Mouse (Mus musculus) hindbrain, embryonic 10.5 days (tissue): ENCODE measurements around the gene Lenep. TPM values are rescaled to one million over a fixed set of nuclear protein-coding genes. Genes with fewer than 3 reads are reported as not detected.

ENCODE experiments used
- DNase-seq: peaks from one replicate; pipeline ENCODE4 v3.0.0-alpha.2; 2017; ENCODE audit warnings: low spot score
- H3K27ac ChIP-seq: fragments of 300-500 bp; sonication (generic); 2 replicates; pipeline ENCODE4 v1.5.1; 2016; ENCODE audit warnings: mild to moderate bottlenecking, moderate library complexity
- H3K27me3 ChIP-seq: fragments of 300-500 bp; sonication (generic); 2 replicates; pipeline ENCODE4 v1.6.1; 2016; ENCODE audit warnings: mild to moderate bottlenecking; ENCODE audit not compliant: poor library complexity, insufficient read depth, severe bottlenecking
- H3K36me3 ChIP-seq: fragments of 300-500 bp; sonication (generic); 2 replicates; pipeline ENCODE4 v1.6.1; 2016; ENCODE audit warnings: mild to moderate bottlenecking, moderate library complexity
- H3K4me1 ChIP-seq: fragments of 300-500 bp; sonication (generic); replicated peaks from 2 replicates; pipeline ENCODE4 v1.6.1; 2016; ENCODE audit warnings: mild to moderate bottlenecking
- H3K4me3 ChIP-seq: fragments of 300-500 bp; sonication (generic); 2 replicates; pipeline ENCODE4 v1.5.1; 2016; ENCODE audit warnings: mild to moderate bottlenecking, moderate library complexity
- H3K9me3 ChIP-seq: fragments of 300-500 bp; sonication (generic); 2 replicates; pipeline ENCODE4 v1.6.1; 2016; ENCODE audit warnings: mild to moderate bottlenecking, moderate library complexity
- WGBS: fragments of 180-500 bp; shearing (Covaris S2); methylation state at CpG from one replicate; pipeline ENCODE4 v1.1.7; 2016; 5-methylcytosine and 5-hydroxymethylcytosine counted together
- polyA plus RNA-seq: library from polyadenylated mRNA; unstranded; fragments of >200 nt; fragmentation: Nextera tagmentation; extraction: Ambion mirVana; gene quantifications from 2 replicates; pipeline ENCODE4 v1.2.1, GENCODE M21; 2016

Gene Lenep
- polyA plus RNA-seq, 1 experiment from 2014 or later = 1.7 TPM

DNA sequence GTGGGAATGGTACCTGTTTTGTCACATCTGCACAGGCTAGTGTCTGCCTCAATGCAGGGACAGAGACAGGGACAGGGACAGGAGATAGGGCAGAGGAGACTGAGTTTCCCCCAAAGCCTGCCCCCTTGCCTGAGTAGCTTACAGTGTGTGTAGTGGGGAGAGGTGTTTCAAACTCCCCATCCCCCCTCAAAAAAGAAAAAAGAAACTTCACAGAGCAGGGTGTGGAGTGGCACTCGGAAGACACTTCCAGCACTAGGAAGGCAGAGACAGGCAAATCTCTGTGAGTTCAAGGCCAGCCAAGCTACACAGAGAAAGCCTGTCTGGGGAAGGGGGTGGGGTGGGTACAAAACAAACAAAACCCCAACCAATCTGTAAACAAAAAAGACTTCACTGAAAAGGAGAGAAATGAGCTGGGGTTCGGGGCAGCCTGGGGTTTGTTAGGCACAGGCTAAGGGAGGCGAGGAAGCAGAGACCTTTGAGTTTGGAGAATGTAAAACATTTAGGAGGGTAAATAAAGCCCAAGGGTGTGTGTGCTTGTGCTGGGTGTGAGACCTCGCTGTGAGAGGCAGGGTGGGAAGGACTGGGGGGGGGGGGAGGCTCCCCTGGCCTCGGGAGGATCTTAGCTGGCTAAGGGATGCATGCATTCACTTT, 28.9 kb downstream of the Lenep start:
- no peaks in the 10 kb centered on the region for H3K9me3 ChIP-seq
- no peak overlapping the region for H3K27ac ChIP-seq
- H3K4me3 ChIP-seq = no peak overlapping the region
- peaks cover 11% of the 10 kb centered on the region for H3K4me1 ChIP-seq
- WGBS = 47% methylated on average over 5 of the region's 5 CpGs
- no peaks in the 10 kb centered on the region for H3K27me3 ChIP-seq
- no peak for DNase-seq
- no peaks in the 10 kb centered on the region for H3K36me3 ChIP-seq

DNA sequence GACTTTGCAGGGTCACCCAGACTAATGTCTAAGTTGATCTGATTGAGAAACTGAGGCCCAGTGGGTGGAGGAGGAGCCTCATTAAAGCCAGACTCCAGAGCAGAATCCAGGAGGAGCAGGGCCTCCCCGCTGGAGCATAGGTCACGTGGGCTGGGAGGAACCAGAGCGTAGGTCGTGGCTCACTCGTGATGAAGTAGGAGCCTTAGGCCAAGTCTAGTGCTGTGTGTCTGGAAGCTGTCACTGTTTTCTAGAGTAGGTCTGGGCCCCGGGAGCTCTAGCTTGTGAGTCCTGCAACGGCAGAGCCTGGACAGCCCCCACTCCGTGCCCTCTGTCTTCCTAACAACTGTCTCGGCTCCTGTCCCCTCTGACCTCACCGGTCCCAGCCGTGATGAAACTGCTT, 35.3 kb downstream of the Lenep start:
- Histone ChIP-seq H3K27me3 (peaks cover 16% of the 10 kb centered on the region), H3K36me3 (no peaks in the 10 kb centered on the region), H3K27ac (no peak overlapping the region), H3K4me1 (peaks cover 23% of the 10 kb centered on the region), H3K4me3 (no peak overlapping the region), H3K9me3 (no peaks in the 10 kb centered on the region)
- no peak for DNase-seq
- WGBS = 64% methylated on average over 11 of the region's 11 CpGs

- no peaks in the 10 kb centered on the region for H3K36me3 ChIP-seq
- H3K9me3 ChIP-seq = no peaks in the 10 kb centered on the region
- H3K4me3 ChIP-seq = no peak overlapping the region
- no peak for DNase-seq
- H3K4me1 ChIP-seq = peaks cover 23% of the 10 kb centered on the region
- peaks cover 16% of the 10 kb centered on the region for H3K27me3 ChIP-seq
- H3K27ac ChIP-seq = no peak overlapping the region
- 78% methylated on average over 20 of the region's 20 CpGs for WGBS
Observed at GRCm38 (mm10) chr3:89365486-89366414, 36.8 kb downstream of the Lenep start.

- H3K4me3 ChIP-seq = no peak within 1 kb of the TSS
- H3K27ac ChIP-seq = no peak within 1 kb of the TSS
- no peaks in the 10 kb centered on the region for H3K36me3 ChIP-seq
- peaks cover 16% of the 10 kb centered on the region for H3K27me3 ChIP-seq
- peaks cover 28% of the 10 kb centered on the region for H3K4me1 ChIP-seq
- 79% methylated on average over 11 of the region's 11 CpGs for WGBS
- DNase-seq = no peak
- H3K9me3 ChIP-seq = no peaks in the 10 kb centered on the region
Observed at GRCm38 (mm10) chr3:89365153-89365485, 37.5 kb downstream of the Lenep start, which contains the start of gene Dcst1. Gene Dcst1, minus strand, starts transcription at chr3:89365253.

DNA sequence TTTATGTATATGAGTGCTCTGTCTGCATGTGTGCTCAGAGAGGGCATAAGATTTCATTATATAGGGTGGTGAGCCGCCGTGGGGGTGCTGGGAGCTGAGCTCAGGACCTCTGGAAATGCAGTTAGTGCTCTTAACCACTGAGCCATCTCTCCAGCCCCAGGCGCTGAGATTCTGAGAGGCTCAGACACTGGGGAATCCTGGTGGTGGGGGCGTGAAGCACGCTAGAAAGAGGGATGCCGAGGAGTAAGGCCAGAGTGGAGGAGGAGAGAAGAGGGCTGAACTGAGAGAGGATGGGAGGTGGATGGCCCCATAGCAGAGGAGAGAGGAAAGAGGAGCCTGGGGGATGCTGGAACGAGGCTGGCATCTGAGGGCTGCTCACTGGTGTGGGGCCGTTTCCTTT, 38.0 kb downstream of the Lenep start:
- peaks cover 16% of the 10 kb centered on the region for H3K27me3 ChIP-seq
- no peaks in the 10 kb centered on the region for H3K36me3 ChIP-seq
- no peak overlapping the region for H3K4me3 ChIP-seq
- no peak overlapping the region for H3K27ac ChIP-seq
- H3K4me1 ChIP-seq = peaks cover 33% of the 10 kb centered on the region
- no peak for DNase-seq
- WGBS = 54% methylated on average over 8 of the region's 8 CpGs
- H3K9me3 ChIP-seq = no peaks in the 10 kb centered on the region

- H3K27me3 ChIP-seq = peaks cover 16% of the 10 kb centered on the region
- H3K4me1 ChIP-seq = peaks cover 27% of the 10 kb centered on the region
- no peaks in the 10 kb centered on the region for H3K36me3 ChIP-seq
- H3K4me3 ChIP-seq = no peak within 1 kb of the TSS
- WGBS = 87% methylated on average over 7 of the region's 7 CpGs
- H3K9me3 ChIP-seq = no peaks in the 10 kb centered on the region
- DNase-seq = no peak
- no peak within 1 kb of the TSS for H3K27ac ChIP-seq
Observed at GRCm38 (mm10) chr3:89361675-89362074, 40.9 kb downstream of the Lenep start, which contains the start of gene Dcst2. Gene Dcst2, plus strand, starts transcription at chr3:89361975.

DNA sequence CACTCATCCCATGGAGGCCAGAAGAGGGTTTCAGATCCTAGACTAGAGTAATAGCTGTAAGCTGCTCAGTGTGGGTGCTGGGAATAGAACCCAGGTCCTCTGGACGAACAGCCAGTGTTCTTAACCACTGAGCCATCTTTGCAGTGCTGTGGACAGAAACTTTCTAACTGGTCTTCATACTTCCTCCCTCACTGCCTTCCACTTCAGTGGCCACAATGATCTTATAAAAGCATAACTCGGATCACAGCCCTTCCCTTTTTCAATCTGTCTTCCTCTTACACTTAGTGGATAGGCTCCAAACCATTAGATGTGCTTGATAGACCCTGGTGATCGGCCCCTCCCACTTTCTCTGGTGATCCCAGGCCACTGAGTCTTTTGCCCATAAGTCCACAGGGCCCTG, 42.4 kb downstream of the Lenep start:
- Histone ChIP-seq H3K27me3 (peaks cover 16% of the 10 kb centered on the region; the same call in 1 of the 2 replicates), H3K4me1 (peaks cover 23% of the 10 kb centered on the region), H3K27ac (peak overlapping the region; percentile 59), H3K9me3 (no peaks in the 10 kb centered on the region), H3K4me3 (no peak overlapping the region), H3K36me3 (no peaks in the 10 kb centered on the region)
- WGBS = 81% methylated on average over 3 of the region's 3 CpGs
- no peak for DNase-seq

DNA sequence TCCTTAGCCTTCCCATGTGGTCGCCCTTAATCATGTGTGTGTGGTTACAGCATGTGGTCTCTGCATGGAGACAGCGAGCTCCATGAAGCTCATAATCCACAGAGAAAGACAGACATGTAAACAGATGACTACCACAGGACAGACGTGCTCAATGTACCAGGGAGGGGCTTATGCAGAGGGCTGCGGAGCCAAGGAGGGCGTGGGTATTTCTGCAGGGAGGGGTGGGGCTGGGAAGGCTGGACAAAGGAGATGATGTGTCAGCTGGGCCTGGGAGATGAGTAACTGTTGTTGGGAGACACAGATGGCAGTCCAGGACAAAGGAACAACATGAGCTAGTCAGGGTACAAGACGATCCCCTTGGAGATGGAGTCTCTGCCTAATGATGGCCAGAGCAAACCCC, 43.0 kb downstream of the Lenep start:
- 66% methylated on average over 6 of the region's 6 CpGs for WGBS
- no peak for DNase-seq
- Histone ChIP-seq H3K27me3 (peaks cover 17% of the 10 kb centered on the region; the same call in 1 of the 2 replicates), H3K4me1 (peaks cover 22% of the 10 kb centered on the region), H3K36me3 (no peaks in the 10 kb centered on the region), H3K4me3 (no peak overlapping the region), H3K9me3 (no peaks in the 10 kb centered on the region), H3K27ac (peak overlapping the region; percentile 59; the same call in 1 of the 2 replicates)

GRCm38 (mm10) chr3:89356029-89356428, 46.6 kb downstream of the Lenep start:
- Histone ChIP-seq H3K4me1 (peaks cover 36% of the 10 kb centered on the region), H3K9me3 (no peaks in the 10 kb centered on the region), H3K27ac (no peak overlapping the region), H3K36me3 (no peaks in the 10 kb centered on the region), H3K4me3 (no peak overlapping the region), H3K27me3 (peaks cover 44% of the 10 kb centered on the region)
- 71% methylated on average over 9 of the region's 9 CpGs for WGBS
- DNase-seq = no peak

- Histone ChIP-seq H3K36me3 (no peaks in the 10 kb centered on the region), H3K27ac (no peak overlapping the region; the same call in 1 of the 2 replicates), H3K4me3 (0 out of 2 replicates have a peak overlapping the region, but pooled peaks have one; percentile 6), H3K27me3 (peaks cover 49% of the 10 kb centered on the region), H3K9me3 (no peaks in the 10 kb centered on the region), H3K4me1 (peaks cover 37% of the 10 kb centered on the region)
- no peak for DNase-seq
- 78% methylated on average over 6 of the region's 6 CpGs for WGBS
Observed at GRCm38 (mm10) chr3:89355512-89355902, 47.1 kb downstream of the Lenep start.

DNA sequence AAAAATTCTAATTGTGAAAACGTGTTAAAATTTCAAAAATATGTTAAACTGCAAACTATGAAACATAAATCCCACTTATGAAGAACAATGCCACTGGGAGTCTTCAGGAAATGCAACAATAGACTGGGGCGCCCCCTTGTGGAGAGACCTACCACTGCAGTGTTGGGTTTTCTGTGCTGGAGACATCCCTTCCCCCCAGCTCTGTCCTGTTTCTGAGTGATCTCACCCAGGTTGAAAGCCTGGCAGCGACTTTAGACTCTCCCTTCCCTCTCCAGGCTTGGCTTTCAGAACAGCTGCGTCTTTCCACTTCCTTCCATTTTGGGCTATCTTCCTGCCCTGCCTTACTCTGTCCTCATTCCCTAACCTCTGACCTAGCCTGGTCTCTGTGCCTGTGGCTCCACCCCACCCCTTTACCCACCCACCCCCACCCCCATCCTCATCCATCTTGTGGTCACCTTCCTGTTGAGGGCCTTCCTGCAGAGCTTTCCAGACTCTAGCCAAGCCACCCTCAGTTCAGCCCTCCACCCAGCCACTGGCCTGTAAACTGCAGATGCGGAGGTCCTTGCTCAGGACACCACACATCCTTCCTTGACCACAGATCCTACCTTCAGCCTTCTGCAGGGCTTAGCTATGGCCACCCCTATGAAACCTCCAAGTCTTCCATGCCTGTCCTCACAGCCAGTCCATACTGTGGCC, 47.6 kb downstream of the Lenep start:
- H3K27ac ChIP-seq = no peak overlapping the region; the same call in 1 of the 2 replicates
- no peaks in the 10 kb centered on the region for H3K9me3 ChIP-seq
- no peaks in the 10 kb centered on the region for H3K36me3 ChIP-seq
- H3K4me1 ChIP-seq = peaks cover 38% of the 10 kb centered on the region
- H3K4me3 ChIP-seq = 0 out of 2 replicates have a peak overlapping the region, but pooled peaks have one; percentile 6
- WGBS = 19% methylated on average over 5 of the region's 5 CpGs
- peak; percentile 87 for DNase-seq
- H3K27me3 ChIP-seq = peaks cover 55% of the 10 kb centered on the region

- 51% methylated on average over 5 of the region's 5 CpGs for WGBS
- peaks cover 55% of the 10 kb centered on the region for H3K4me1 ChIP-seq
- H3K36me3 ChIP-seq = 0 out of 2 replicates have a peak, but pooled peaks cover 8% of the 10 kb centered on the region
- H3K27ac ChIP-seq = no peak overlapping the region
- H3K9me3 ChIP-seq = no peaks in the 10 kb centered on the region
- H3K27me3 ChIP-seq = peaks cover 75% of the 10 kb centered on the region
- DNase-seq = no peak
- H3K4me3 ChIP-seq = no peak overlapping the region
Observed at GRCm38 (mm10) chr3:89351271-89351670, 51.3 kb downstream of the Lenep start.
